Mouse (Mus musculus) liver, embryonic 15.5 days (tissue): ENCODE results near the gene Kdm4a. TPM values are rescaled to one million over a fixed set of nuclear protein-coding genes. Genes with fewer than 3 reads are reported as not detected.
A peak's percentile ranks its signal among the peaks of the same experiment; 100 is the strongest.

Experiments
- ATAC-seq: fragments of 200-750 bp; cut with Nextera tagmentation; 2 replicates; pipeline ENCODE4 v1.8.0; 2017; ENCODE audit warnings: moderate number of reproducible peaks, mild to moderate bottlenecking, moderate library complexity; ENCODE audit not compliant: insufficient read depth
- H3K27ac ChIP-seq: fragments of 300-500 bp; sonication (generic); replicated peaks from 2 replicates; pipeline ENCODE4 v1.5.1; 2015; ENCODE audit warnings: mild to moderate bottlenecking, inconsistent platforms
- H3K27me3 ChIP-seq: fragments of 300-500 bp; sonication (generic); 2 replicates; pipeline ENCODE4 v1.6.1; 2015; ENCODE audit warnings: mild to moderate bottlenecking, inconsistent platforms
- H3K36me3 ChIP-seq: fragments of 300-500 bp; sonication (generic); replicated peaks from 2 replicates; pipeline ENCODE4 v1.6.1; 2015; ENCODE audit warnings: moderate library complexity, mild to moderate bottlenecking, inconsistent platforms
- H3K4me1 ChIP-seq: fragments of 300-500 bp; sonication (generic); replicated peaks from 2 replicates; pipeline ENCODE4 v1.6.1; 2015; ENCODE audit warnings: inconsistent platforms
- H3K4me2 ChIP-seq: fragments of 300-500 bp; sonication (generic); 2 replicates; pipeline ENCODE4 v1.6.1; 2015; ENCODE audit warnings: moderate library complexity, mild to moderate bottlenecking, inconsistent platforms
- H3K4me3 ChIP-seq: fragments of 300-500 bp; sonication (generic); replicated peaks from 2 replicates; pipeline ENCODE4 v1.5.1; 2015; ENCODE audit warnings: mild to moderate bottlenecking, inconsistent platforms
- H3K9ac ChIP-seq: fragments of 300-500 bp; sonication (generic); 2 replicates; pipeline ENCODE4 v1.6.1; 2015; ENCODE audit warnings: moderate library complexity, mild to moderate bottlenecking, inconsistent platforms
- H3K9me3 ChIP-seq: fragments of 300-500 bp; sonication (generic); replicated peaks from 2 replicates; pipeline ENCODE4 v1.6.1; 2016; ENCODE audit warnings: inconsistent platforms
- WGBS: fragments of 180-500 bp; shearing (Covaris S2); methylation state at CpG from one replicate; pipeline ENCODE4 v1.1.7; 2015; ENCODE audit warnings: mixed read lengths; ENCODE audit not compliant: insufficient replicate concordance; 5-methylcytosine and 5-hydroxymethylcytosine counted together
- polyA plus RNA-seq: library from polyadenylated mRNA; unstranded; fragments of >200 nt; fragmentation: Nextera tagmentation; extraction: Ambion mirVana; gene quantifications from 2 replicates; pipeline ENCODE4 v1.2.1, GENCODE M21; 2015

Gene Kdm4a
- polyA plus RNA-seq, 1 experiment from 2014 or later = 9.0 TPM

GRCm38 (mm10) chr4:118109649-118110048 lies 70.2 kb downstream of the Kdm4a start:
- ATAC-seq = peak; percentile 78

GRCm38 (mm10) chr4:118108779-118109178 lies 71.1 kb downstream of the Kdm4a start:
- Histone ChIP-seq H3K9me3 (no peaks in the 10 kb centered on the region), H3K36me3 (no peaks in the 10 kb centered on the region; the same call in 1 of the 2 replicates), H3K4me3 (no peak overlapping the region), H3K9ac (peak overlapping the region; percentile 5; the same call in 1 of the 2 replicates), H3K27ac (peak overlapping the region; percentile 63), H3K27me3 (no peaks in the 10 kb centered on the region), H3K4me1 (peaks cover 30% of the 10 kb centered on the region), H3K4me2 (peak overlapping the region; percentile 51)
- no peak for ATAC-seq
- 44% methylated on average over 7 of the region's 7 CpGs for WGBS

More at GRCm38 (mm10) chr4:118109649-118110048, 70.2 kb downstream of the Kdm4a start:
- Histone ChIP-seq H3K9me3 (no peaks in the 10 kb centered on the region), H3K4me1 (peaks cover 30% of the 10 kb centered on the region), H3K27ac (peak overlapping the region; percentile 63), H3K4me2 (peak overlapping the region; percentile 51), H3K36me3 (no peaks in the 10 kb centered on the region; the same call in 1 of the 2 replicates), H3K9ac (0 out of 2 replicates have a peak overlapping the region, but pooled peaks have one; percentile 9), H3K4me3 (0 out of 2 replicates have a peak overlapping the region, but pooled peaks have one; percentile 6), H3K27me3 (no peaks in the 10 kb centered on the region)
- 46% methylated on average over 13 of the region's 13 CpGs for WGBS

GRCm38 (mm10) chr4:118105256-118106053 lies 74.4 kb downstream of the Kdm4a start:
- 73% methylated on average over 3 of the region's 3 CpGs for WGBS
- ATAC-seq = peak; percentile 66
- no peaks in the 10 kb centered on the region; the same call in 1 of the 2 replicates for H3K36me3 ChIP-seq
- no peak overlapping the region for H3K9ac ChIP-seq
- no peaks in the 10 kb centered on the region for H3K9me3 ChIP-seq
- H3K27me3 ChIP-seq = no peaks in the 10 kb centered on the region
- H3K4me2 ChIP-seq = no peak overlapping the region
- H3K4me1 ChIP-seq = peaks cover 30% of the 10 kb centered on the region
- H3K27ac ChIP-seq = peak overlapping the region; percentile 63
- H3K4me3 ChIP-seq = no peak overlapping the region

GRCm38 (mm10) chr4:118103280-118103830 lies 76.5 kb downstream of the Kdm4a start:
- no peaks in the 10 kb centered on the region; the same call in 1 of the 2 replicates for H3K36me3 ChIP-seq
- 63% methylated on average over 8 of the region's 8 CpGs for WGBS

GRCm38 (mm10) chr4:118101497-118101896 lies 78.3 kb downstream of the Kdm4a start:
- H3K27me3 ChIP-seq = no peaks in the 10 kb centered on the region
- H3K36me3 ChIP-seq = no peaks in the 10 kb centered on the region
- no peak overlapping the region for H3K27ac ChIP-seq
- no peak overlapping the region for H3K4me3 ChIP-seq
- H3K4me2 ChIP-seq = no peak overlapping the region
- H3K9ac ChIP-seq = no peak overlapping the region
- H3K9me3 ChIP-seq = no peaks in the 10 kb centered on the region
- ATAC-seq = no peak
- H3K4me1 ChIP-seq = peaks cover 14% of the 10 kb centered on the region
- WGBS = 53% methylated on average over 6 of the region's 6 CpGs

More at GRCm38 (mm10) chr4:118103280-118103830, 76.5 kb downstream of the Kdm4a start:
- Histone ChIP-seq H3K9ac (no peak overlapping the region), H3K27me3 (no peaks in the 10 kb centered on the region), H3K4me1 (peaks cover 16% of the 10 kb centered on the region), H3K4me3 (no peak overlapping the region), H3K9me3 (no peaks in the 10 kb centered on the region), H3K27ac (no peak overlapping the region), H3K4me2 (no peak overlapping the region)
- ATAC-seq = no peak

- ATAC-seq = no peak
- Histone ChIP-seq H3K27ac (no peak overlapping the region), H3K9ac (no peak overlapping the region), H3K36me3 (0 out of 2 replicates have a peak, but pooled peaks cover under 1% of the 10 kb centered on the region), H3K4me3 (no peak overlapping the region), H3K4me1 (peaks cover 5% of the 10 kb centered on the region; the same call in 1 of the 2 replicates), H3K27me3 (no peaks in the 10 kb centered on the region), H3K4me2 (no peak overlapping the region), H3K9me3 (no peaks in the 10 kb centered on the region)
- 57% methylated on average over 8 of the region's 8 CpGs for WGBS
Measured at GRCm38 (mm10) chr4:118099637-118100364, 80.0 kb downstream of the Kdm4a start.

- 0 out of 2 replicates have a peak, but pooled peaks cover 4% of the 10 kb centered on the region for H3K36me3 ChIP-seq
- peaks cover 5% of the 10 kb centered on the region; the same call in 1 of the 2 replicates for H3K4me1 ChIP-seq
- no peak overlapping the region for H3K4me3 ChIP-seq
- H3K9ac ChIP-seq = no peak overlapping the region
- H3K9me3 ChIP-seq = no peaks in the 10 kb centered on the region
- H3K27ac ChIP-seq = no peak overlapping the region
- 79% methylated on average over 6 of the region's 6 CpGs for WGBS
- H3K27me3 ChIP-seq = no peaks in the 10 kb centered on the region
- no peak for ATAC-seq
- H3K4me2 ChIP-seq = no peak overlapping the region
Measured at GRCm38 (mm10) chr4:118098571-118098970, 81.3 kb downstream of the Kdm4a start.

GRCm38 (mm10) chr4:118096069-118096468 lies 83.8 kb downstream of the Kdm4a start:
- no peaks in the 10 kb centered on the region for H3K9me3 ChIP-seq
- no peak for ATAC-seq
- H3K4me3 ChIP-seq = no peak overlapping the region
- H3K36me3 ChIP-seq = 0 out of 2 replicates have a peak, but pooled peaks cover 4% of the 10 kb centered on the region
- no peaks in the 10 kb centered on the region for H3K27me3 ChIP-seq
- H3K27ac ChIP-seq = no peak overlapping the region
- H3K4me2 ChIP-seq = no peak overlapping the region
- 70% methylated on average over 6 of the region's 6 CpGs for WGBS
- H3K4me1 ChIP-seq = peaks cover 5% of the 10 kb centered on the region; the same call in 1 of the 2 replicates
- H3K9ac ChIP-seq = no peak overlapping the region

GRCm38 (mm10) chr4:118092784-118093457 lies 86.9 kb downstream of the Kdm4a start:
- H3K9me3 ChIP-seq = no peaks in the 10 kb centered on the region
- H3K36me3 ChIP-seq = 0 out of 2 replicates have a peak, but pooled peaks cover 4% of the 10 kb centered on the region
- no peak overlapping the region for H3K9ac ChIP-seq
- H3K27ac ChIP-seq = no peak overlapping the region
- 79% methylated on average over 11 of the region's 11 CpGs for WGBS
- H3K4me1 ChIP-seq = peaks cover 13% of the 10 kb centered on the region
- H3K27me3 ChIP-seq = no peaks in the 10 kb centered on the region
- H3K4me3 ChIP-seq = no peak overlapping the region
- no peak overlapping the region for H3K4me2 ChIP-seq
- ATAC-seq = no peak

GRCm38 (mm10) chr4:118090449-118090848 lies 89.4 kb downstream of the Kdm4a start:
- Histone ChIP-seq H3K27ac (no peak overlapping the region), H3K4me3 (no peak overlapping the region), H3K4me1 (peaks cover 13% of the 10 kb centered on the region), H3K4me2 (no peak overlapping the region), H3K27me3 (no peaks in the 10 kb centered on the region), H3K9ac (no peak overlapping the region), H3K36me3 (0 out of 2 replicates have a peak, but pooled peaks cover 4% of the 10 kb centered on the region), H3K9me3 (no peaks in the 10 kb centered on the region)
- ATAC-seq = no peak
- WGBS = 71% methylated on average over 11 of the region's 11 CpGs
